Mouse (Mus musculus): ENCODE results near the gene Tmem143.
"Not testable (repeated sequence)": the region's sequence is repeated elsewhere in the genome, so short reads cannot be mapped to it uniquely, and the experiment has no call there.

The Tmem143 gene

DNA sequence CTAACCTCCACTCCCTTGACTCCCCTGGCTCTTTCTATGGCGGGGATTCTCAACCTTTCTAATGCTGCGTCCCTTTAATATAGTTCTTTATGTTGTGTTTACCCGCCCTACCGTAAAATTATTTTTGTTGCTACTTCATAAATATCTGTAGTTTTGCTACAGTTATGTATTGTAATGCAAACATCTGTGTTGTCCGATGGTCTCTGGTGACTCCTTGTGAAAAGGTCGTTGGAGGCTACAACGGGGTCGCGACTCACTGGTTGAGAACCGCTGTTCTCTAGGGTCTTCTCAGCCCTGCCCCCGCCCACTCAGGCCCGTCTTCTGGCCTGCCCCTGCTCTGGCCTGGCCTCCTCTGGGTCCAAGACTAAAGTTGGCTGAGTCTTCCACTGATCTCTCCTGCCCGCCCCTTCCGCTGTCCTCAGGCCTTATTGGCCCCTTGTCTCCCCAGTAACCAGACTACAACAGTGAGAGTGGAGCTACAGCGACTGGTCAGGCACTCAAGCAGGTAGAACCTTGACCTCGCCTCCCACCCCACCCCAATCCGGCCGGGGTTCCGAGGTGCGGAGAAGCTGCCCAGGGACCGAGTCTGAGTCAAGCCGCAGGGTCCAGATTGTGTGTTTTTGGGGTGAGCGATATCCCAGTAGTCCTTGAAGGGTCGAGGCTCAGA, 27.2 kb downstream of the Tmem143 start, which contains the start of gene Ccdc114:
Gene Ccdc114, plus strand, starts transcription at position 311 of the 667 bp plus-strand sequence.
- peak; percentile 30 for DNase-seq

GRCm38 (mm10) chr7:45924429-45924816, 27.7 kb downstream of the Tmem143 start:
- DNase-seq = no peak

- no peak for DNase-seq
These were observed 32.0 kb downstream of the Tmem143 start for GRCm38 (mm10) chr7:45928626-45929295.

- no peak for DNase-seq
These were observed 32.9 kb downstream of the Tmem143 start for GRCm38 (mm10) chr7:45929688-45930087.

GRCm38 (mm10) chr7:45933766-45934165, 37.0 kb downstream of the Tmem143 start:
- DNase-seq = not testable (repeated sequence)

DNA sequence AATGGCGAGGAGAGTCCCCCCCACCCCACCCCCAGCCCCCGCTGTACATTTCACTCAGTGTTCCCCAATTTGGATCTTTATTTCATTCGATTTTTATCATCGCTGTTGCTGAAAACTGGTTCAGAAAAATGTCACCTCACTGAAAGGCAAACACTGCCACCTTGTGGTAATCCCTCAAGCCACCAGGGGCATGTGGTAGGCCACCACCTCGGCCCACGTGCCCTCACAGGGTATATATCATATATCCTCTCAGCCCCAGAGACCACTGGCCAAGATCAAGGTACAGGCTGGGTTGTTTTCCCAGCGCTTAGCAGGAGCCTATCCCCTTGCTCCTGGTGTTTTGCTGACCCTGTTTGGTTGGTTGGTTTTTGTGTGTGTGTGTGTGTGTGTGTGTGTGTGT, 38.4 kb downstream of the Tmem143 start:
- peak; percentile 47 for DNase-seq

- DNase-seq = no peak
These were observed 43.1 kb downstream of the Tmem143 start for GRCm38 (mm10) chr7:45939836-45940235.

DNA sequence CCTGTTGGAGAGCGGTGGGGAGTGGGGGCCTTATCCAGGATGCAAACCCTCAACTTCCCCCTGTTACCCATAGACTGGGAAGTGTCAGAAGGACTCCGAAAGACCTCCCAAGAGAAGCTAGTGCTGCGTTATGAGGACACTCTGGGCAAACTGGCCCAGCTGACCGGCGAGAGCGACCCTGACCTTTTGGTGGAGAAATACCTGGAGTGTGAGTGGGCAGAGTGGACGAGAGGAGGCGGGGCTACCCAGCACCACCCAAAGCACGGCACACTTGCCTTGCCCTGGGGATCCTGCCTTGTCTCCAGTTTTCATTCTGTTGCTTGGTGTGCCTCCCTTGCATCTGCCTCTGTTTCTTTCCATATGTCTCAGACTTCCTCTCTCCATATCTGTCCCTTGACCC, 45.2 kb downstream of the Tmem143 start:
- DNase-seq = no peak

DNA sequence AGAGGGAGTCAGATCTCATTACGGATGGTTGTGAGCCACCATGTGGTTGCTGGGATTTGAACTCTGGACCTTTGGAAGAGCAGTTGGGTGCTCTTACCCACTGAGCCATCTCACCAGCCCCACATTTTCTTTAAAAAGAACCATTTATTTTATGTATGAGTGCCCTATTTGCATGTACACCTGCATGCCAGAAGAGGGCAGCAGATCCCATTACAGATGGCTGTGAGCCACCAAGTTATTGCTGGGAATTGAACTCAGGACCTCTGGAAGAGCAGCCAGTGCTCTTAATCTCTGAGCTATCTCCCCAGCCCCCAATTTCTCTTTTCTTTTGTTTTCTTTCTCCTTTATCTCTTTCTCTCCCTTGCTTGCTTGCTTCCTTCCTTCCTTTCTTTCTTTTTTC, 46.5 kb downstream of the Tmem143 start:
- not testable (repeated sequence) for DNase-seq

DNA sequence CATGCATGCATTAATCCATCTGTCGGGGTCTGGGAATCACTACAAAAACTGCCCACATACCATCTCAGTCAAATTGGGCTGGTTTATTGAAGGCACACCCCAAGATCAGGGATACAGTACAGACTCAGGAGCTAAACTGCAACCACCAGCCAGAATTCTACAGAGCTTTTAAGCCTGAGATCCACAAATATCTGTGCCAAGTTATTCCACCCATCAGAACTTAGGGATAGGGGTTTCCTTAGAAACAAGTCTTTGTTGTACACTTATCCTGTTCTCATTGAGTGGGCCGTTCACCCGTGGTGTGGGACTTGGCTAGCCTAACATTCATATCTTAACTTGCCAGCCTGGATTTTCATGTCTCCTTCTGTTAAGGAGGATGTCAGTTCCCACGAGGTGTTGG, 52.3 kb downstream of the Tmem143 start:
- DNase-seq = no peak

DNA sequence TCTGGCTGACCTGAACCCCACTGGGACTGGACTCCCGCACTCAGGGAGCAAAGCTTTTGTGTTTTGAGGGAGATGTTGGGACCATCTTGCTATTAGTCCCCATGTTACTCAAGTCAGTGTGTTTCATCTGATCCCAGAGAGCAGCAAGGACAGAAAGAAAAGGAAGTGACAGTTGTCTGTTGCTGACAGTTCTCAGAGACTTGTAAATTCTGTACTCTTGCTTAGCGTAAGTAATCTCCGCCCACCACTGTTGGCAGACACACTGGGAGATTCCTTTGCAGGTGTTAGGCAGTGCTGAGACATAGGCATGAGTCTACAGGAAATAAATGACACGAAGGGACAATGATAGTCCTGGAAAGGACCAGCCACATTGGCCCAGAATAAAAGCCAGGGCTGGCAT, 59.9 kb downstream of the Tmem143 start:
- no peak for DNase-seq

Measured in right cerebral cortex, postnatal 4 days (tissue).